Mouse (Mus musculus): ENCODE measurements around the gene Gar1. TPM values are rescaled to one million over a fixed set of nuclear protein-coding genes. Genes with fewer than 3 reads are reported as not detected.

Gar1 gene
- 57.5 and 110 TPM in 2 replicates for polyA plus RNA-seq (2012; ENCODE audit: low replicate concordance)

DNA sequence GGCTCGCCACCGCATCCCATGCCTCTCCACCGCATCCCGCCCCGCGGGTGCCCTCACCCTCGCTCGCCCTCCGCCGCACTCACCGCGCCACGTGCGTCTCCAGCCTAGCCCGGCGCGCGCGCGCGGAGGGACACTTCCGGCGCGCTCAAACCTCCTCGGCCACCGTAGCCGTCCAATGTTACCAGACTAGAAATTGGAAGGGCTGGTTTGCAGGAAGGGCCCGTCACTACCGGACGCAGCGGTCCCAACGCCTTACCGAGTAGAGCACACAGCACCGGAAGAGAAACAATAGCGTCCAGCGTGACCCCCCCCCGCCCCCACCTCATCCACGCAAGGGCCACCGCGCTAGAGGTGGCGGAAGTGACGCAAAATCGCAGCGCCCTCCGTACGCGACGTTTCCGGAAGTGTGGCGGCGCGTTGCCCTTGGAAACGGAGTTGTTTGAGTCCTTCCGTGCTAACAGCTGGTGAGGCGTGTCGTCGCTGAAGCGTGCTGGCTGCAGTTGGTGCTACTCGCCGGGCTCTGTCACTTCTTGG is at the start of gene Gar1:
TSS of gene Gar1 (minus strand) at position 362 of the 534 bp plus-strand sequence.

GRCm38 (mm10) chr3:129878405-129879021 is 47.3 kb upstream of the Gar1 start, which contains the start of gene Pla2g12a:
Gene Pla2g12a (plus strand): TSS chr3:129878606.

GRCm38 (mm10) chr3:129835388-129835934 is 4.3 kb upstream of the Gar1 start, which contains the start of gene Cfi:
Gene Cfi (plus strand): TSS chr3:129835884.

DNA sequence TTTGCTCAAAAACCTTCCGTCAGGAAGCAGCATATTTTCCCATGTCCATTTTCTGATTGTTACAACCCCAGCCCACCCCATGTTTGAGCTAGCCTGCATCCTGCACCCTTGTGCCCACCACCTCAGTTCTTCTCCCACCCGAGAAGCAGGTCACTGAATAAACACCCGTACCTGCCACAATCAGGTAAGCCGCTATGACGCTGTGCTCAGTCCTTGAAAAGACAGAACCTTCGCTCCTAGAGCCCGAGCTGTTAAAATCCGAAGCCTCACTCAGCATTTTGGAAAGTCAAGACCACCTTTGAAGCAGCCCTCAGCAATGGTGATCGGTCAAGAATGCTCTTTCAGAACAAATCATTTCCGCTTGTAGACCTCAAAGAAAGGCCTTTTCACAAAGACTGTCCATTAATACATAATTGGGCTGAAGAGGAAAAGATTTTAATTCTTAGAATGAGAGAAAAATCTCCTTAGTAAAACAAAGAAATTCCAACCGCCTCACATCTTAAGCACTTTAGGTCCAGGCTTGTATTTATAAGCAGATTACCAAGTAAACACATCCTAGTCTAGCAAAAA is 8.9 kb downstream of the Gar1 start, which contains the start of gene Rrh:
TSS of gene Rrh (minus strand) at position 382 of the 570 bp plus-strand sequence.

GRCm38 (mm10) chr3:129803765-129804164 is 27.4 kb downstream of the Gar1 start, which contains the start of gene Lrit3:
Gene Lrit3 (minus strand): TSS chr3:129804030.

Other genes starting within 250 kb of the Gar1 start
- gene Egf, start 76.1 kb downstream of the Gar1 start, polyA plus RNA-seq (2012; ENCODE audit: low replicate concordance), result 0.66 and 2.0 TPM in 2 replicates
- not detected in 2 replicates for gene Lrit3, start 27.4 kb downstream of the Gar1 start, polyA plus RNA-seq (2012; ENCODE audit: low replicate concordance)
- not detected in 2 replicates for gene Rrh, start 8.8 kb downstream of the Gar1 start, polyA plus RNA-seq (2012; ENCODE audit: low replicate concordance)
- not detected in 2 replicates for gene Cfi, start 4.5 kb upstream of the Gar1 start, polyA plus RNA-seq (2012; ENCODE audit: low replicate concordance)
- gene Pla2g12a, start 47.2 kb upstream of the Gar1 start, polyA plus RNA-seq (2012; ENCODE audit: low replicate concordance), result 129 and 245 TPM in 2 replicates
- gene Casp6, start 70.0 kb upstream of the Gar1 start, polyA plus RNA-seq (2012; ENCODE audit: low replicate concordance), result 4.1 and 9.3 TPM in 2 replicates
- 5.4 and 6.5 TPM in 2 replicates for gene Mcub, start 138.8 kb upstream of the Gar1 start, polyA plus RNA-seq (2012; ENCODE audit: low replicate concordance)
- 35.2 and 105 TPM in 2 replicates for gene Sec24b, start 230.2 kb upstream of the Gar1 start, polyA plus RNA-seq (2012; ENCODE audit: low replicate concordance)

All from leukemia stem cell, adult 10-12 weeks (primary cell).